Mouse (Mus musculus) E14TG2a.4 (cell line): ENCODE data around the gene Ptpn9.
A peak's percentile ranks its signal among the peaks of the same experiment; 100 is the strongest.

Source experiments
- H3K27me3 ChIP-seq: 2 replicates; pipeline ENCODE4 v1.6.1; 2014; ENCODE audit warnings: low read length, control low read depth; ENCODE audit not compliant: insufficient read depth
- H3K36me3 ChIP-seq: 2 replicates; pipeline ENCODE4 v1.6.1; 2014; ENCODE audit warnings: low read length, control low read depth; ENCODE audit not compliant: insufficient read depth
- H3K4me1 ChIP-seq: replicated peaks from 2 replicates; pipeline ENCODE4 v1.6.1; 2014; ENCODE audit warnings: low read depth, low read length, control low read depth
- H3K4me3 ChIP-seq: replicated peaks from 2 replicates; pipeline ENCODE4 v1.5.1; 2014; ENCODE audit warnings: mild to moderate bottlenecking, low read length
- H3K9me3 ChIP-seq: 2 replicates; pipeline ENCODE4 v1.6.1; 2014; ENCODE audit warnings: low read length, control low read depth
- CTCF ChIP-seq: conservative IDR thresholded peaks from 2 replicates; pipeline ENCODE4 v1.5.1; 2014; ENCODE audit warnings: low read length
- NANOG ChIP-seq: IDR thresholded peaks from 2 replicates; pipeline ENCODE4 v1.6.1; 2014; ENCODE audit warnings: borderline replicate concordance, low read length, mixed read lengths
- POU5F1 ChIP-seq: IDR thresholded peaks from 2 replicates; pipeline ENCODE4 v1.6.1; 2014; ENCODE audit warnings: low read length, borderline replicate concordance

The Ptpn9 gene

DNA sequence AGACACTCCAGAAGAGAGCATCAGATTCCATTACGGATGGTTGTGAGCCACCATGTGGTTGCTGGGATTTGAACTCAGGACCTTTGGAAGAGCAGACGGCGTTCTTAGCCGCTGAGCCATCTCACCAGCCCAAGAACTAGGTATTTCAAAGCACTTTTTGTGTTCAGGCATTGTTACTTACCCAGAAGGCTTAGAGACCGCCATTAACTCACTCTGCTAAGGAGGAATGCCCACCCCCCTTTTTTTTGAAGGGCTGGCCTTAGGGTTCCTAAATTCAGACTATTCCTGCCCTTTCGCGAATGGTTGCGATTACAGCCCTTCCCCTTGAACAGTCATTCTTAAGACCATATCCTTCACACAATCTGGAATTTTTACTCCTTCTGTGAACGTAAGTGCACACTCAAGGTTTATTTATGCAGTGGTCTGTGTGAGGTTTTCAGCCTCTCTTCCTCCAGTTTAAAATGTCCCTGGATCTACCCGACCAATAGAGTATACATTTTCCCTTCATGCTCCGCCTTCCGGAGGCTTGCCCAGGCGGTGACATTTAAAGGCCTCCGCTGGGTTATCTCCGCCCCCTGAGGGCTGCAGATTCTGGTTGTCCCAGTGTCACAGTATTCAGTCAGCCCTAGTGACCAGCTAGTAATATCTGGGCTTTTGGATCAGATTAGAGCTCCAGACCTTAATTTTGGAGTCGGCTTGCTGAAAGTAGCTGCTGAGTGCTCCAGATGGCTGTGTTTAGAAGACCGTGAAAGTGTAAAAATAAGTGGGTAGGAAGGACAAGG is 80.3 kb downstream of the Ptpn9 start:
- H3K36me3 ChIP-seq = peaks cover 19% of the 10 kb centered on the region
- H3K27me3 ChIP-seq = no peaks in the 10 kb centered on the region
- peaks cover 48% of the 10 kb centered on the region for H3K4me1 ChIP-seq
- H3K4me3 ChIP-seq = peak overlapping the region; percentile 89
- no peak for TF ChIP-seq NANOG
- TF ChIP-seq CTCF = no peak
- TF ChIP-seq POU5F1 = no peak
- no peaks in the 10 kb centered on the region for H3K9me3 ChIP-seq

DNA sequence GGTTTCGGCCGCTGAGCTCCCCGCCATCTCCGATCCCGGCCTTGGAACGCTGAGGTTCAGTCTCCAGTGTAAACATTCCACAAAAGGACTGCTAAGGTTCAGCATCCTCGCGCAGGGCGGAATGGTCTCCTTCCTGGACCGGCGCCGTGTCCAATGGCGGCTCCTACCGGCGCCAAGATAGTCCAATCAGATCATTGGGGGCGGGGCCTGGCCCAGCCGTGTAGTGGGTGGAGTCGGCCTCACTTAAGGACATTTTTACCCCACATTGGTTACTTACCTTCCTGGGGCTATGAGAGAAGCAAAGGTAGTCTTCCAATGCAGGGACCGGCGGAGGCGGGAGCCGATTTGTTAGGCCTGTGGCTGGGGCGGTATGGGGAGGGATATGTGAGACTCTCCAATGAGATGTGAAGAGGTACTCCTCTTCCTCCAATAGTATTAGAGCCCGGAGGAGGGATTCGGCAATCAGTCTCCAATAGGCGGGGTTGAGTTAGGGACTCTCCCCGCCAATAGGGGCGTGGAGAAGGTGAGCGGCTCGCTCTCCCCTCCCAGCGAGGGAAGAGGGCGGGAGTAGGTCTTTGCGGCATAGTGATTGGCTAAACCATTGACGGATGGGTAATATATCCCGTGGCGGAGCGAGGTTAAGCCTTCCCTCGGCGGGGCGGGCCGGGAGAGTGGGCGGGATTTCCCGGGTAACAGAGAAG is 81.1 kb downstream of the Ptpn9 start:
- Histone ChIP-seq H3K9me3 (no peaks in the 10 kb centered on the region), H3K27me3 (no peaks in the 10 kb centered on the region), H3K4me1 (peaks cover 50% of the 10 kb centered on the region), H3K36me3 (peaks cover 28% of the 10 kb centered on the region), H3K4me3 (peak overlapping the region; percentile 100)
- TF ChIP-seq CTCF (no peak), NANOG (no peak), POU5F1 (no peak)

DNA sequence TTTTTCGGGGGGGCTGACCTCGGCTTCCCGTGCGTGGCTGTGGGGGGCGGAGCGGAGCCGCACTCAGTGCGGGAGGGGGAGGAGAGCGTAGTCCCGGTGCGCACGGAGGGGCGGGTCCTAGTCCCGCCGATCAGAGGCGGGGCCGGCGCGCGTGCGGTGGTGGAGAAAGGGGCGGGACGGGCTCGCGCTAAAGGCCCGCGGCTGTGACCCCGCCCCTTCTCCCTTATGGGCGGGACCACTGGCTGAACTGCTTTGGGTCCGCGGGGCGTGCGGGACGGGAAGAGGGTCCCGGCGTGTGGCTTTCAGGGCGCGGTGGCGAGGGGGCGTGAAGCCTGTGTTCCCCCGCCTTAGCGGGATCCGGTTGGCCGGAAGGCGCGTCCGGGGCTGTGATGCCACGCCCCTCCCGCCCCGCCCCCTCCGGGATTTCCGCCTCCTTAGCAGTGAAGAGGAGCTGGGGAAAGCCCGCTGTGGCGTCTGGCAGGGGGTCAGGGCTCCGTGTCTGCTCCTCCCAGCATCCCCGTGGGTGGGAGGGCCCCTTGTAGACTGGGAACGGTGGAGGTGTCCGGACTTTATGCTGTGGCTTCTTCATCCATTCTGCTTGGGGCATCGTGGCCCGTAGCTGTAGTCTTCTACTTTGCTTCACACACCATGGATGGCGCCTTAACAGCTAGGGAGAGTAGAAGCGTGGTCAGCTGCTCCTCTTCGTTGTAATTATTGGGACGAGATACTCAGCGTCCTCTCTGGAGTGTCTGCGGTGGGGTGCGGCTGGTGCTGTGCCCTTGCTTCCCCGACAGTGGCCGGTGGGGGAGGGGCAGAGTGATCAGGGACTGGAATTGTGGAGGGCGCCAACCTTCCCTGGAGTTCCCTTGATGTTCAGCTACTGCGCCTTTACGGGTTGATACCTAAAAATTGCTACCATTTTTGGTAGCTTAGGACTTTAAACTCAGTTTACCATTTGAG is 82.3 kb downstream of the Ptpn9 start:
- Histone ChIP-seq H3K36me3 (peaks cover 38% of the 10 kb centered on the region), H3K4me3 (peak overlapping the region; percentile 100), H3K27me3 (no peaks in the 10 kb centered on the region), H3K4me1 (peaks cover 54% of the 10 kb centered on the region), H3K9me3 (no peaks in the 10 kb centered on the region)
- no peak for TF ChIP-seq NANOG
- no peak for TF ChIP-seq POU5F1
- TF ChIP-seq CTCF = no peak

DNA sequence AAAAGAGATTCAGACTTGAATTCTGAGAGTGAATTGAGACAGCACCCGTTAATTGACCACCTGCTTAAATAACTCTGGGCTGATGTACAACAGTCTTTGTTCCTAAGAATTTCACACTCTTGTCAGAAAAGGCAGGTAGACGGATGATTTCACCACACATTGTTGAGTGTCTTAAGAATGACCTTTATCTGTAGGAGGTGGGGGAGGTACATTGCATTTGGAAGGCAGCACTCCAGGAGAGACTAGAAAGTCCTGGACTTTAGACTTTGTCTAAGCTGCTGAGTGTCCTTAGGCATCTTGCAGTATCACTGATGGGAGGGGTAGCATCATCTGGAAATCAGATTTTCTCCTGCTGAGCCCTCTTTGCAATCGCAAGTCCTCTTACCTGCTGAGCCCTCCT is 87.5 kb downstream of the Ptpn9 start:
- Histone ChIP-seq H3K4me3 (no peak overlapping the region), H3K4me1 (peaks cover 87% of the 10 kb centered on the region), H3K36me3 (peaks cover 84% of the 10 kb centered on the region), H3K27me3 (no peaks in the 10 kb centered on the region), H3K9me3 (no peaks in the 10 kb centered on the region)
- TF ChIP-seq POU5F1 (no peak), NANOG (no peak), CTCF (no peak)
